Mouse (Mus musculus) midbrain, embryonic 11.5 days (tissue): ENCODE data around the gene Eif4h. TPM values are rescaled to one million over a fixed set of nuclear protein-coding genes. Genes with fewer than 3 reads are reported as not detected.

Source experiments
- ATAC-seq: fragments of 200-750 bp; cut with Nextera tagmentation; 2 replicates; pipeline ENCODE4 v1.8.0; 2017; ENCODE audit warnings: moderate TSS enrichment, moderate library complexity; ENCODE audit not compliant: low FRiP score
- DNase-seq: peaks from one replicate; pipeline ENCODE4 v3.0.0; 2015; ENCODE audit warnings: low spot score; ENCODE audit errors: missing footprints
- H3K27ac ChIP-seq: fragments of 300-500 bp; sonication (generic); 2 replicates; pipeline ENCODE4 v1.5.1; 2014; ENCODE audit warnings: low read depth, low read length
- H3K27me3 ChIP-seq: fragments of 300-500 bp; sonication (generic); 2 replicates; pipeline ENCODE4 v1.6.1; 2014; ENCODE audit warnings: mild to moderate bottlenecking, low read length, moderate library complexity, mixed read lengths; ENCODE audit not compliant: control insufficient read depth, insufficient read depth
- H3K36me3 ChIP-seq: fragments of 300-500 bp; sonication (generic); 2 replicates; pipeline ENCODE4 v1.6.1; 2014; ENCODE audit warnings: mild to moderate bottlenecking, low read length, moderate library complexity, mixed read lengths; ENCODE audit not compliant: control insufficient read depth, insufficient read depth
- H3K4me1 ChIP-seq: fragments of 300-500 bp; sonication (generic); 2 replicates; pipeline ENCODE4 v1.6.1; 2014; ENCODE audit warnings: low read length; ENCODE audit not compliant: control insufficient read depth, insufficient read depth
- H3K4me2 ChIP-seq: fragments of 300-500 bp; sonication (generic); 2 replicates; pipeline ENCODE4 v1.6.1; 2014; ENCODE audit warnings: mild to moderate bottlenecking, moderate library complexity
- H3K4me3 ChIP-seq: fragments of 300-500 bp; sonication (generic); 2 replicates; pipeline ENCODE4 v1.5.1; 2014; ENCODE audit warnings: low read depth, low read length
- H3K9ac ChIP-seq: fragments of 300-500 bp; sonication (generic); 2 replicates; pipeline ENCODE4 v1.6.1; 2014; ENCODE audit warnings: low read length
- H3K9me3 ChIP-seq: fragments of 300-500 bp; sonication (generic); 2 replicates; pipeline ENCODE4 v1.6.1; 2016; ENCODE audit warnings: low read length; ENCODE audit not compliant: control insufficient read depth
- WGBS: fragments of 180-500 bp; shearing (Covaris S2); extraction: QIAGEN DNeasy Blood & Tissue Kit; methylation state at CpG from one replicate; pipeline ENCODE4 v1.1.7; 2014; 5-methylcytosine and 5-hydroxymethylcytosine counted together
- polyA plus RNA-seq: library from polyadenylated mRNA; unstranded; fragments of >200 nt; fragmentation: Nextera tagmentation; extraction: Ambion mirVana; gene quantifications from 2 replicates; pipeline ENCODE4 v1.2.1, GENCODE M21; 2014

Gene Eif4h
- polyA plus RNA-seq, 1 experiment from 2014 or later, result 421 TPM

DNA sequence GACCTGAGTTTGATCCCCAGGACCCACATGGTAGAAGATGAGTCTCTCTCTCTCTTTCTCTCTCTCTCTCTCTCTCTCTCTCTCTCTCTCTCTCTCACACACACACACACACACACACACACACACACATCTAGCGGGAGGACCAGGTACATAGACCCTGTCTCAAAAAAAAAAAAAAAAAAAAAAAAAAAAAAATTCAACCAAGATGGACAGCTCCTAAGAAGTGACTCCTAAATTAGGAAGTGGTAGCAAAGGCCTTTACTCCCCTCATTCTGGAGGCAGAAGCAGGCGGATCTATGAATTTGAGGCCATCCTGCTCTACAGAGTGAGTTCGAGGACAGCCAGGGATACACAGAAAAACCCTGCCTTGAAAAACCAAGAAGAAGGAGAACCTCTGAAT, 1.1 kb upstream of the Eif4h start:
- Histone ChIP-seq H3K36me3 (peaks cover 9% of the 10 kb centered on the region), H3K4me3 (no peak overlapping the region), H3K27ac (no peak overlapping the region), H3K27me3 (no peaks in the 10 kb centered on the region), H3K4me2 (no peak overlapping the region), H3K9me3 (no peaks in the 10 kb centered on the region), H3K9ac (no peak overlapping the region), H3K4me1 (peaks cover 7% of the 10 kb centered on the region)
- no peak for DNase-seq
- no peak for ATAC-seq
- WGBS, result 100% methylated on average over 3 of the region's 3 CpGs

DNA sequence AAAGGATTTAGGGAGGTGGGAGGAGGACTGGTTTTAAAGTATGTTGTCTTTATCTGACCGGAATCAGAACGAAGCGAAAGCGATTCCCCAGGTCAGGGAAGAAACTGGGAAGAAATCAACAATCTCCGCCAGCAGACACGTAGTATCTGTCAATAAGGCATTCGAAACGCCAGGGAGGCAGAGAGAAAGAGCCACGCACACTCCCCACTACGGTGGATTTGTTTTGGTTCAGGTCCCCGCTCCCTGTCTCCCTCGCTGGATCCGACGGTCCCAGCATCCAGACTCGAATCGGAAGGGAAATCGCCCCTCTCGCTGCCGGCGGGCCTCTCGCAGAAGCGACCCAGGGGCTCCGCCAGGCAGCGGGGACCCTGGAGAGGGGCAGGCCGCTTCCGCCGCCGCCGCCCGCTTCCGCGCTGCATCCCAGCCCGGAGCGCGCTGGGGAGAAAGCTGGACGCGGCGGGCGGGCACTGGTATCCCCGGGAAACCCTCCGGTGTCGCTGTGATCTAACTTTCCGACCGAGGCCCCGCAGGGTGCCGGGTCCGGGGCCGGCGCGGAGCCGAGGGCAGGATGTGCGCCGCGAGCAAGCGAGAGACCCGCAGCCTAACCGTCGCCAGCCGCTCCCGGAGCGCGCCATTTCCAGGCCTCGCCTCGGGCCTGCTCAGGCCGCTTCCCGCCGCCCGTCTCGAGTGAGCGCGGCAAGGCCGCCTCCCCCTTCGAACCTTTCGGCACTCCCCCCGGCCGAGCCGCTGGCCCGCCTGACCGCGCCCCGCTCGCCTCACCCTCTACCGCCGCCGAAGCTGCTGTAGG, 625 bp downstream of the Eif4h start:
- H3K27ac ChIP-seq, result peak overlapping the region; percentile 87
- under 1% methylated on average over 78 of the region's 85 CpGs for WGBS
- peak overlapping the region; percentile 99 for H3K9ac ChIP-seq
- peak overlapping the region; percentile 100 for H3K4me3 ChIP-seq
- peak overlapping the region; percentile 75 for H3K4me2 ChIP-seq
- DNase-seq, result peak; percentile 95
- H3K27me3 ChIP-seq, result no peaks in the 10 kb centered on the region
- H3K36me3 ChIP-seq, result peaks cover 9% of the 10 kb centered on the region
- no peaks in the 10 kb centered on the region for H3K9me3 ChIP-seq
- peak; percentile 12 for ATAC-seq
- H3K4me1 ChIP-seq, result peaks cover 7% of the 10 kb centered on the region

DNA sequence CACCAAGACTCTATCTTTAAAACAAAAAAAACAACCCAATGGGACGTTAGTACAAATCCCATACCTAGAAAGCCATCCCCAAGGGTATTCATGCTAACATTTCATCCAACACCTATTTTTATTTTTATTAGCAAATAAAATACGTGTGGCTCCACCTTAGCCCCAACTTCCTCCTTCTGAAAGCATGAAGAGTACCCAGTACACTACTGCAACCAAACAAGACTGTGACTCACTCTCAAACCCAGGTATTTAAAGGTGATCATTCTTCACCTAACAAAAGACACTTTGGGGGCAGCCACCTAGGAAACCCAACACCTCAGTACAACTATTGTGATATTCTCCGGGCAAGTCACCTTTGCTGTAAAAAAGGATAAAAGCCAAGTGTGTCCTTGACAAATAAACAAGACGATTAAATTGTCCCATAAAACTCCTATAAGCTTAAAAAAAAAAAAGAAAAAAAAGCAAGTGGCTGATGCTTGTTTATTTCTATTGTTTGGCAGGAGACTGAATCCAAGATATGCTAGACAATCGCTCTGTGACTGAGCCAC, 1.4 kb downstream of the Eif4h start:
- Histone ChIP-seq H3K27me3 (no peaks in the 10 kb centered on the region), H3K36me3 (peaks cover 9% of the 10 kb centered on the region), H3K9me3 (no peaks in the 10 kb centered on the region), H3K4me2 (peak overlapping the region; percentile 75), H3K9ac (peak overlapping the region; percentile 99), H3K4me3 (peak overlapping the region; percentile 100), H3K4me1 (peaks cover 7% of the 10 kb centered on the region), H3K27ac (no peak overlapping the region)
- 44% methylated on average over 5 of the region's 5 CpGs for WGBS
- no peak for ATAC-seq
- DNase-seq, result no peak

DNA sequence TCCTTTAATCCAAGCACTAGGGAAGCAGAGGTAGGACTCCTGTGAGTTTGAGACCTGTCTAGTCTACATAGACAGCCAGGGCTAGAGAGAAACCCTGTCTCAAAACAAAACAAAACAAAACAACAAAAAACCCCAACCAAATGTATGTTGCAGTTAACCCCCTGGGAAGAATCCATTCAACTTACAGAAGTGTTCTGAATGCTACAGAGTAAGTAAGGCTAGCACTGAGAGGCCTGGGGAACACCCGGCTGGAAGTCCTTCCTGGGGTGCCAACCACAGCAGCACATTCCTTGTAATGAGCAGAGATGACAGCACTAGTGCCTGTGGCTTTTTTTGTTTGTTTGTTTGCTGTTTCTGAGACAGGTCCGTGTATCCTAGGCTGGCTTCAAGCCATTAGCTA, 6.4 kb downstream of the Eif4h start:
- no peak overlapping the region for H3K4me2 ChIP-seq
- H3K9me3 ChIP-seq, result no peaks in the 10 kb centered on the region
- no peak for DNase-seq
- H3K4me3 ChIP-seq, result no peak overlapping the region
- H3K4me1 ChIP-seq, result peaks cover 5% of the 10 kb centered on the region
- H3K9ac ChIP-seq, result no peak overlapping the region
- ATAC-seq, result no peak
- no peaks in the 10 kb centered on the region for H3K27me3 ChIP-seq
- H3K27ac ChIP-seq, result no peak overlapping the region
- peaks cover 17% of the 10 kb centered on the region for H3K36me3 ChIP-seq
- 77% methylated on average over 2 of the region's 2 CpGs for WGBS

DNA sequence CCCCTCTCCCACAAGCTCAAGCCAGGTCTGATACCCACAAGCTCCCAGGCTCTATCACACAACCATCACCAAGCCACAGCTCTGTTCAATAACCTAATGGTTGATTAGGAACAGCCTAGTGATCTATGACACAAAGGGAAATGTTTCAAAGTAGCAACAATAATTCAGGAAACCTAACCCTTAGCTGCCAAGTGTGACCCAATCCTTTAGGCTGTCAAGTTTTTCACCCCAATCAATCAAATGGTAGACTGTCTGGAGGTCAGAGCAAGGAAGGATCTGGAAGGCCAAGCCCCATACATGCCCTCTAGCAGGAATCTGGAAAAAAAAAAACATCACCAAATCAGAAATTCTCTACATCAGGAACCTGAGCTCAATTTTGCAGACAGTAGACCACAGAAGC, 8.5 kb downstream of the Eif4h start:
- Histone ChIP-seq H3K4me3 (no peak overlapping the region), H3K4me2 (no peak overlapping the region), H3K9me3 (no peaks in the 10 kb centered on the region), H3K36me3 (peaks cover 14% of the 10 kb centered on the region), H3K4me1 (no peaks in the 10 kb centered on the region), H3K27ac (no peak overlapping the region), H3K9ac (no peak overlapping the region), H3K27me3 (no peaks in the 10 kb centered on the region)
- DNase-seq (no peak), ATAC-seq (no peak)

DNA sequence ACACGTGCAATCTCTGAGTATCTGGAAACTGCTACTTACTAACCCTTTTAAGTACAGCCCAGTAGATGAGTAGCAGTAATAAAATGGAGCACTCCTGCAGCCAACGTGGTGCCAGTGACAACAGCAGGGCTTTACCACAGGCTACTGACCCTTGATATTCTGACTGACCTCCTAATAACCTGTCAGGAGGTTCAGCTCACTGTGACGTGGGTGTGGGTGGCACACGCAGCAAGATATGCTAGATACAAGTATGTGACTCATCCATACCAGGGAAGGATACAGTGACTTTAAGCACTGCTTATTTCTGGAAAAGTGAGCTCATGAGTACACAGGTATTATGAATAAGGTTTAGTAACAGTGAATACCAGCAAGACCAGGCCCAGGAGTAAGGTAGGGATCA, 9.8 kb downstream of the Eif4h start:
- H3K27ac ChIP-seq, result no peak overlapping the region
- H3K9me3 ChIP-seq, result no peaks in the 10 kb centered on the region
- DNase-seq (no peak), ATAC-seq (no peak)
- no peak overlapping the region for H3K4me2 ChIP-seq
- no peaks in the 10 kb centered on the region for H3K27me3 ChIP-seq
- H3K4me1 ChIP-seq, result no peaks in the 10 kb centered on the region
- peaks cover 24% of the 10 kb centered on the region for H3K36me3 ChIP-seq
- 93% methylated on average over 4 of the region's 4 CpGs for WGBS
- H3K4me3 ChIP-seq, result no peak overlapping the region
- no peak overlapping the region for H3K9ac ChIP-seq

DNA sequence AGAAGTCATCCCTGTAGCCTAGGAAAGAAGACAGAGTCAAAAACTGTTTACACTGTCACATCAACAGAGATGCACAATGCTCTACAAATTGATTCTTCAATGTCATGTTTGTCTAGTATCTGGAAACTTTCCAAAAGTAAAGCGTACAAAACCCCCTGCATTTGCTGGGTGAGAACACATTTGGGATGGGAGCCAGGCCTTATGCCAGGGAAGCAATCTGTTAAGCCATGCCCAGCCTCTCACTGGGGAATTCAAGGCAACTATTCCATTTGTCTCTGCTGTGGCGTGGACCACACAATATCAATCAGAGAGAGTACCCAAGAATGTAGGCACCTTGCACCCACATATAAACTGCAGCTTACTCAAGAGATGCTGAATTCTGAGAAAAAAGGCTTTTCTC, 17.2 kb downstream of the Eif4h start:
- DNase-seq (no peak), ATAC-seq (no peak)
- Histone ChIP-seq H3K4me2 (no peak overlapping the region), H3K9ac (no peak overlapping the region), H3K4me3 (no peak overlapping the region), H3K4me1 (no peaks in the 10 kb centered on the region), H3K27ac (no peak overlapping the region), H3K9me3 (no peaks in the 10 kb centered on the region), H3K27me3 (no peaks in the 10 kb centered on the region), H3K36me3 (peaks cover 66% of the 10 kb centered on the region)
- 86% methylated on average over 2 of the region's 2 CpGs for WGBS

DNA sequence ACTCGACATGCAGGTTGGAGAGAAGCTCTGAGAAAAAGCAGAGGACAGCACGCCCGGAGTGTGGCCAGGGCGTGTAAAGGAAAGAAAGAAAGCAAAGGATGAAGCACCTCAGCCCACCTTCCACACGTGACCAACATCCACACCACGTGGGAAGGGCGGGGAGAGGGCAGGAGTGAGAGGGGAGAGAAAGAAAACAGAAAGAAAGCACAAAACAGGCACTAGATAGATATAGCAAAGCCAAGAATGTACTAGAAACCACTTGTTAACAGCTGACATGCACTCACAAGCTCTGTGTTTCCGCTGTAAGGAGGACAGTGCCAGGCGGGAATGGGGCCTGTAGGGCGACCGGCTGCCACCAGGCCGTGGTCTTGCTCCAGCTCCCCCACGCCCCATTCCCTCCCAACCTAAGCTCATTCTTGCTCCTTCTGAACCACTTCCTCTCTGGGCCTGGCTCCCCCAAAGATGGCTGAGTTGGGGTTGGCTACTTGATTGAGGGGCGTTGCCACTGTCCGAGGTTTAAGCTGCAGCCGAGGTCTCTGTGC, 18.1 kb downstream of the Eif4h start:
- H3K9me3 ChIP-seq, result no peaks in the 10 kb centered on the region
- H3K4me1 ChIP-seq, result no peaks in the 10 kb centered on the region
- ATAC-seq (no peak), DNase-seq (no peak)
- no peaks in the 10 kb centered on the region for H3K27me3 ChIP-seq
- H3K4me3 ChIP-seq, result no peak overlapping the region
- peaks cover 62% of the 10 kb centered on the region for H3K36me3 ChIP-seq
- no peak overlapping the region for H3K9ac ChIP-seq
- H3K4me2 ChIP-seq, result no peak overlapping the region
- H3K27ac ChIP-seq, result no peak overlapping the region
- WGBS, result 89% methylated on average over 16 of the region's 16 CpGs

DNA sequence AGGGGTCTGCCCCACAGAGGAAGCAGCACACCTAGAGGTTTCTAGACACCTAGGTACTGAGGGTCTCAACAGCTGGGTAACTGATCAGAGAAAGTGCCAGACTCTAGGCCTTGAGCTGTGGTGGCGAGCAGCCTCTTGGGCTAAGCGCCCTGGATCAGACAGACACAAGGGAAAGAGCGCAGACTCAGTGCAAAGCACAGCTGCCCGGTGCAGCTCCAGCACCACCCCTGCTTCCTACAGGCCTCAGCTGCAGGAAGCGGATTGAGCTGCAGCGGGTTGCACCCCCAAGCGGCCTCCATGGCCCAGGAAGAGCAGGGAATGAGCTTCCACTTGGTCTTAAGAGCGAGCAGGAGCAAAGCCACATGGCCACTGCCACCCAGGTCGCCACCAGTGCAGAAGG, 18.8 kb downstream of the Eif4h start:
- no peaks in the 10 kb centered on the region for H3K9me3 ChIP-seq
- no peaks in the 10 kb centered on the region for H3K4me1 ChIP-seq
- WGBS, result 97% methylated on average over 9 of the region's 9 CpGs
- ATAC-seq (no peak), DNase-seq (no peak)
- no peak overlapping the region for H3K4me3 ChIP-seq
- no peaks in the 10 kb centered on the region for H3K27me3 ChIP-seq
- peaks cover 57% of the 10 kb centered on the region for H3K36me3 ChIP-seq
- no peak overlapping the region for H3K27ac ChIP-seq
- no peak overlapping the region for H3K4me2 ChIP-seq
- H3K9ac ChIP-seq, result no peak overlapping the region
